Mouse (Mus musculus) cerebellum, postnatal 25 days (tissue): ENCODE results near the gene Egfr.

Experiments used
- DNase-seq, 2 experiments: peaks; one replicate each; pipeline ENCODE4 v3.0.0; 2021; ENCODE audit warnings: mixed read lengths in 2 of 2

The Egfr gene

DNA sequence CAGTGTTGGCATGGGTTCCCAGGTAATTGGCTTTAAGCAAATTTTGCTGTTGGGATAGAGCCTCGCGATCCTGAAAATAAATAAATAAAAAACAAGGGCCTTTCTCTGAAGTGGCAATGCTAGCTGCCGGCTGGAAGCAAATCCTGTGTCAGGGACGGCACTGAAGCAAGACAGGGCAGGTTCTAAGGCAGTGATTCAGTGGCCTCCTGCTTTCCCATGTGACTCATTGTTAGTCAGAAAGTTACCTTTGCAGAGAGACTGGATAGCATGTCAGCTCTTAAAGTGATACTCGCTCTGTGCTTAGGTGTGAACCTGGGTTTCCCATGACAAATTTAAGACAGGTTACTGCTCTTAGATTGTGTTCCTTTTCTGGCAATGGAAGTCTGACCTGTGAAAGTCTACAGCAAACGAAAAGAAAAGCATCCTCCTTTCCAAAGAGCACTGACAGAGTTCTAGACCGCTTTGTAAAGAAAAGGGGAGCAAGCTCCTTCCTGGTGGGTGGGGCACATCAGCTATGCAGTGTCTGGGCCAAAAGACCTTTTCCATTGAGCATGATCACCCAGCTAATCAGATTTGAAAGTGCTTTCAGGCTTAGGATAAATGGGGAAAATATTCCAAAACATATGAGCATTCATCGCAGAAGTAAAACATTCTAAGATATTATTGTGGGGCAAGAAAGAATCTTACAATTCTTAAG lies 78.7 kb downstream of the Egfr start:
- DNase-seq, result no peak

- DNase-seq, result peak in 1 of 2 experiments; percentile 32
Observed at GRCm38 (mm10) chr11:16831974-16832464, 80.0 kb downstream of the Egfr start.

GRCm38 (mm10) chr11:16838772-16839171 lies 86.8 kb downstream of the Egfr start:
- no peak for DNase-seq

GRCm38 (mm10) chr11:16842924-16843323 lies 90.9 kb downstream of the Egfr start:
- no peak for DNase-seq

GRCm38 (mm10) chr11:16843889-16844568 lies 92.0 kb downstream of the Egfr start:
- no peak for DNase-seq

GRCm38 (mm10) chr11:16848881-16849280 lies 96.9 kb downstream of the Egfr start:
- no peak for DNase-seq

DNA sequence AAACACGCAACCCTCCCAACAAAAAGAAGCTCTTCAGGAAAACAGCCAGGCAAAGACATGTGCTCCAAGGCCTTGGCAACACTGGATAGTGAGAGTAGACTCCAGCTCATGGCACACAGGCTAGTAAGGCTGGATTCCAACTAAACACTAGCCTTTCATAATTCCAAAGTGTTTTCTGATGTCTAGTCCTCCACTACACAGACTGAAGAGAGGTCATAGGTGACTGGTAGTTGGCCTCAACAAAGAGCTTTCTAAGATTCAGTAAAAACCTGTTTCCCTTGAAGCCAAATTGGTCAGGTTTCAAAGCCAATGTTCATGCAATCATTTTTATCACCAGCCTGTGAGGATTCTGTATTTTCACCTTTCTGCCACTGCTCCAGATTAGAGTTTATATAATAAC lies 99.4 kb downstream of the Egfr start:
- no peak for DNase-seq

DNA sequence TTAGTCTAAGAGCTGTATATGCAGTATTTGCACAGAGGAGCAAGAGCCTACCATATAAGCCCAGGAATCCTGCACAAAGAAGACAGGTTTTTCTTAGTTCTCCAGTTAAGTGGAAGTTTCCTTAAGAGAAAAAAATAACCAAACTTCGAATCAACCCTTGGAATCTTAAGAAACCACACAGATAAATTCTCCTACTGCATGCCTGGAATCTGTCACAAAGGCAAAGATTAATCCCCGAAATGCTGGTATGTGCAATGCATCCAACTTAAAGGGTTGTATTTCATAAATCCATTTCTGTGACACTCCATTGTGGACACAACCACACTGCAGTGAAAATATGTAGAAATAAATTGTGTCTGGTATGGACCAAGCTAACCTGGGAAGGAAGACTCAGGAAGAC lies 102.1 kb downstream of the Egfr start:
- no peak for DNase-seq

GRCm38 (mm10) chr11:16857346-16857745 lies 105.3 kb downstream of the Egfr start:
- DNase-seq, result no peak

- no peak for DNase-seq
Observed at GRCm38 (mm10) chr11:16861037-16861436, 109.0 kb downstream of the Egfr start.

GRCm38 (mm10) chr11:16863547-16863946 lies 111.5 kb downstream of the Egfr start:
- no peak for DNase-seq

DNA sequence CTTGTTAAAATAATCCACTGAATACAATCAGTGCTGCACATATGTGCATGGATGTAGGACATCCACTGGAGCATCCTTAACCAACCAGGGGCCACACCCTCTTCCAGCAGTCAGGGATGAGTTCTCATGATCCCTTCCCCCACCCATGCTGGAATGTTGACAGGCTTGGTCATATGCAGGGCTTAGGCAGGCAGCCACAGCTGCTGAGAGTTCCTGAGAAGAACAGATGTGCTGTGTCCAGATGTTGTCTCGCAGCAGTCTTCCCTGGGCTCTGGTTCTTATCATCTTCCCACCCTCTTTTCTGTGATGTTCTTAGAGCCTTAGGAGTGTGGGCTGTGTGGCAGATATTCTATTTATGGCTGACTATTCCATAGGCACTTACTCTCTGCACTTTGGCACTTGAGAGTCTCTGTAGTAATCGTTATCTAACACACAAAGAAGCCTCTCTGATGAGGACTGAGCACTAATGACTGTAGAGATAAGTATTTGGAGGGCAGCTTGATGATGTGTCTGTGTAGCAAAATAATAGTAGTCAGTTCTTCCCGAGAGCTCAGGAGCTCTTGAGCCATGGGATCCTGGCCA lies 113.1 kb downstream of the Egfr start:
- DNase-seq, result no peak

GRCm38 (mm10) chr11:16868051-16868450 lies 116.0 kb downstream of the Egfr start:
- no peak for DNase-seq

- DNase-seq, result no peak
Observed at GRCm38 (mm10) chr11:16869506-16869905, 117.5 kb downstream of the Egfr start.

DNA sequence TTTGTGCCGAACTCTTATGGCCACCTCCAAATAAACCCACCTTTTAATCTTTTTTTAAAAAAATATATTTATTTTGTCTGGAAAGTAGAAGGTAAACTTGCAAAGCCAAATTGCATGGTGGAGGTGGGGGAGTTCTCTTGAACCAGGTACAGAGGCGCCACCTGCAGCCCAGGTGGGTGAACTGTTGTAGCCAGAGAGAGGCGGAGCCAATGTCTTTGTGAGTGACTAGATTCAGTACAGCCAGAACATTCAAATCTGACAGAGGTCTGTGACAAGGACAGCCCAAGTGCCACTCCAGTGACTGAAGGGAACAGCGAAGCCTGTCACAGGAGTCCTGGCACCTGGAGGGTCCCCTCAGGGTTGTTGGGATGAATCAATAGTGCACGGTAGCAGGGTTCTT lies 119.1 kb downstream of the Egfr start:
- DNase-seq, result peak; percentile 37 to 68

- DNase-seq, result peak; percentile 43 to 71
Observed at GRCm38 (mm10) chr11:16877676-16878378, 125.8 kb downstream of the Egfr start.

DNA sequence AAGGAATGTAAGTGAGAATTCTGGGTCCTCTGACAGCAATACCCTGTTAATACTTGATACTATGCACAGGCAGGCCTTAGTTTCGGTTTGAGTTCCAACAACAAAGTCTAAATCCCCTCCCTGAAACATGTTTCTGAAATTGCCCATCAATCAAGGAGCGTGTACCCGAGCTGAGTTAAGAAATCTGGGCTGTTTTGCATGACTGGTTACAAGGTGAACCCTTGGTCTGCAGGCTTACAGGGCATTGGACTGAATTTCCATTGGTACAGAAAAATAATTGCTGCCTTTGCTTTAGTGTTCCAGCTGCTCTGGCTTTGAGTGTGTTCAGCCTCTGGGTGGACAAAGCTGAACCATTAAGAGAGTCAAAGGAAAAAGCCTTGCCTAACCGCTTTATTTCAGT lies 129.9 kb downstream of the Egfr start:
- DNase-seq, result no peak

DNA sequence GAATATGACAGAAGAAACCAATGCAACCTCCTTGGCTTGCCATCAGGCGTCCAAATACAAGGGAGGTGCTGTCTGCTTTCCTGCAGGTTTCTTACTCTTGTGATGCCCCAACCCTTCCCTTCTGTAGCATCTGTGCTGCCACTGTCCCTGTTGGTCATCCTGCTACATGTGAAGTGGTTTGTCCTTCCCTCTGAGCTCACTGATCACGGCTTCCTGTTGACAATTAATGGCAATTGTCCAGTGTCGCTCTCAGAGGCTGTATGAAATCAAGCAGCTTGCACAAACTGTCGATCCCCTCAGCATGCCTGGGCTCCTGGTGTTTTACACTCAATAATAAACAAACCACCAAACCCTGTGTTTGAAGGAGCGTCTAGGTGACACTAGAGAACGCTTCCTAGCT lies 134.1 kb downstream of the Egfr start:
- DNase-seq, result peak in 1 of 2 experiments; percentile 3

DNA sequence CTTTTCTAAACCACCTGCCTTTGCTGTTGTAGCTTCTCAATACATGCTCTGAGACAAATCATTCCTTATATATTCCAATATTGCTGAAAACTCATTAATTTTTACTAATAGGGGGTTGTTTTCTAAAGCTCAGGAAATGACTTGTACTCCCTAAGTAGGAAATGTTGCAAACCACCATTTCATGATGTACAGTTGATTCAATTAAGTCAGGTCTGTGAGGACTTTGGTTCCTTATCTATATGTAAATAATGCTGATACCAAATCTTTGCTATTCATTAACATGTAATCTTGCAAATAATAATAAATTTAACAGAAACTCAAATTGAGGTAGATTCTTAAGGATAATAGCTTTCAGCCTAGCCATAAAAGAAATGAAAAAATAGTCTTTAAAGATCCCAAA lies 136.1 kb downstream of the Egfr start:
- DNase-seq, result no peak

GRCm38 (mm10) chr11:16895441-16896356 lies 143.7 kb downstream of the Egfr start:
- DNase-seq, result peak in 1 of 2 experiments; percentile 9

DNA sequence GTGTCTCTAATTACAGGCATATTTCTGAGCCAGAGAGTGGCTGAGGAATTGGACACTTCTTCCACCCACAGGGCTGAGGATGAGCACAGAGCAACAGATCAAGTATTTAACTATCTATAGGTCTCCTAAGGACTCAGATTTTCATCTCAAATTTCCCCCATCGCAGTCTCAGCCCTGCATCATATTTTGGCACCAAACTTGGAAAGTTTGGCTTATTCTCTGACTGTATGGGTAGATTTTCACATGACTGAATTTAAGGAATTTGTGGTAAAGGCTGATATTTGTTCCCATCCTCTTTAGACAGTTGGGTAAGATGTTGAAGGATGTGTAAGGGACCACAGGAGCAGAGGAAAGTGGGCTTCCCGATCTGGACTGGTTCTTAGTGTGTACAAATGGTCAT lies 145.7 kb downstream of the Egfr start:
- no peak for DNase-seq

GRCm38 (mm10) chr11:16900182-16900581 lies 148.2 kb downstream of the Egfr start:
- no peak for DNase-seq
